Mouse (Mus musculus) mature B cell (primary cell): Measurements from ENCODE around the gene Tubb2b.

Source experiments
- in situ Hi-C: fragments of 300-500 bp; cut with MboI; formaldehyde crosslinking; loops from 2 replicates; pipeline ENCODE4 v1.14.3; 2019

Tubb2b gene

DNA sequence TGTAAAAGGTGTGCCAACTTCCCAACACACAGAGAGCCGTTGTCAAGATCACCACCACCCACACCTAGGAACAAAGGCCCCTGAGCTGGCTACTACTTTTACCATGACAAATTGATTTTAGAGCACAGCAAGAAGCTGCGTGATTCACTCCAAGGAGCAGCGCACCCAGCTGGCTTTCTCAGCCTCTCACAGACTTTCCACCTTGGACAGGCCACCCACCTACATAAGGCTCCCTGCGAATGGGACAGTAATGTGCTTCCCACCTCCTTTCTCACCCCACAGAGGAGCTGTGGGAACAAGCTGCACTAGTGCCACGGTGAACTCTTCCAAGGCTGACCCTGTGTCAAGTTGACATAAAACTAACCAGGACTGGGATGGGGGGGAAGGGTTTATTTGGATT is 13.1 kb upstream of the Tubb2b start:
- in situ Hi-C loops, result no loop called here

DNA sequence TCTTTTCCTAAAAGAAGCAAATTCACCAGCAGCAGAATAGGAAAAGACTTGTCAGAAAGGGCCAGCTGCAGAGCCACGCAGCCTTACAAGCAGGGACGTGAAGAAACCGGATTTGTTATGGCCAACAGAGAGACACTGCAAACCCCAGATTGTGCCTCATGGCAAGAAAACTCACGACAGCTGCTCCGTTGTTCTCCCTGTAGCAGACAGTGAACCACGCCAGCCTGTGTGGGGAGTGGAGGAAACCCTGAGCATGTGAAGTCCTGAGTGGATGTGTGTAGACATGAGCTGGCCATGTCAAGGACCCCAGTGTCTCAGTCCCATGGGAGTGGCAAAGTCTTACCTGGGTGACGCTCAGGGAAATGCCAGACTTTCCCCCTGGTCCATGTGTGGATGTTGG is 6.3 kb upstream of the Tubb2b start:
- in situ Hi-C loops, result no loop called here

DNA sequence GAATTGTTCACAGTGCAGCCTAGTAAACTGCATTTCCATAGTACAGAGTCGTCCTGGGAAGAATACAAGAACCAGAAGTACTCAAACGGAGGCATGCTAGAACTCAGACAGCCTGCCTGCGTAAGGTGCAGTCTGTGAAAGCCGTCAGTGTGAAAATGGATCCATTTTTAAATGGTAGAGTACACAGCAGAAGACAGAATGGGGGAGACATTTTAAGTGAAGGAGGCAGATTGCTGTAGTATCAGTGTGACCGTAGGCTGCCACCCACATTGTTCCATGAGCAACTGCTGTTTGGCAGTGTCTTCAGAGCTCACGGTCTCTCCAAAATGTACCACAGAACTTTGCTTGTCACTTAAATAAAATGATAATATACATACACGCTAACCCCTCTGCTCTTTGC is 4.0 kb upstream of the Tubb2b start:
- in situ Hi-C loops, result no loop called here

DNA sequence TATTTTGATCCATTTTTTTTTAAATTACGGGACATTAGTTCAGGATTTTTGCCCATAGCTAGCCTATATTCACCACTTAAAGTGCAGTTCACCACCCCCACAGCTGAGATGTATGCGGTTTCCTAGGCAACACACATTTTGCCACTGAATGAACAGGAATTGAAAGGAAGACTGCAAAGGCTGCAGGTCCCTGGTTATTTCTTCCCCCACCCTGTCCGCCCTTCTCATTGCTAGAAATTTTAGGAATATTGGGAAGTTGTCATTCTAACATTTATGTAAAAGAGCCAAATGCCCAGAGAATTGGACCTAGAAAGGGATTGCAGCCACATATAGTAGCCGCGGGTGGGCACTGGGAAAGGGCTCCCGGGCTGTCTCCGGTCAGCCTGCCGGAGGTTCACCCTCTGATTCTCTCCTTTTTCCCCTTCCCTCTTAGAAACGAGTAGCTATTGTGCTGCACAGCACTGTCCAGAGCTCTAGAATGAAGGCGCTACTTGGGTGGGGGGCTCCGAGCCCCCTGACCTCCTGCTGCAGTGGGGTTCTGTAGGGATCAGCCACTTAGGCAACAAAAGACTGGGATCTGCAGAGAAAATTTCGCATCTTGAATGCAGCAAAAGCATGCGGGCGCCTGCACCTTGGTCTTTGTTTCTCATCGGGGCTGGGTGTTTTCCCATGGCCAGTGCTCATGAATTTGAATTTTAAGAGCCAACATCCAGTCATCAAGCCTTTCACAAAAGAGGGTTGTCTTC is 3.2 kb upstream of the Tubb2b start:
- in situ Hi-C loops, result no loop called here

DNA sequence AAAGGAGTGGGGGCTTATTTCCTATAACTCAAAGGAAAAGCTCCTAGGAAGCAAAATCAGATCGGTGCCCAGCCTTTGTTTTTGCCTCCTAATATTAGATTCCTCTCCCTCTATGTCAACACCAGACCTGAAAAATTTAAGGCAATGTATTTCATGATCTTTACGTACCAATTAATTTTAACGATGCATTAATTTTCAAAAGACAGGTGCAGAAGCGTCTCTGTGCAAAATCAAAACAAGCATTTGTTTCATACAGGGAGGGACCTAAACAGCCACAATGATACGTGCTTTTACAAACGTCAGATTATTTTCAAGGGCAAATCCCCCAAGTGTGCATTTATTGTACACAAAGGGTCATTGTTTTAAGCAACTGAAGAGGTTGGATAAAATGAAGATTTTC is 2.6 kb upstream of the Tubb2b start:
- in situ Hi-C loops, result no loop called here

DNA sequence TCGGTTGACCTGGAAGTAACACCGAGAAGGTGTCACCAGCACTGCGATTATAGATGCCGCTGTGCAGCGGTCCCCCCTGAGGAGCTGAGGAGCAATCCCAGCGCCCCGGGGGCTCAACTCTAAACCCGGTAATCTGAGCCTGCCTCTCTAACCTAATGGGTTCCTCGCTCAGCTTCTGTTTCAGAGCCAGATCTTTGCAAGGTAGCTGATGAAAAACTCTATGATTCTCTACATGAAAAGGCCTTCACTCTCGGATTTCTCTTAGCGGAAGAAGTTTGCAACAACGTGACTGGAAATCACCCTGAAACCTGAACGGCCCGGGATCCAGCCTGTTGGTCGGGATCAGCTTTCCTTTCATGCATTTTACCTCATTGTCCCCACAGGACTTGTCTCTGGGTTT is 2.0 kb upstream of the Tubb2b start:
- in situ Hi-C loops, result no loop called here

DNA sequence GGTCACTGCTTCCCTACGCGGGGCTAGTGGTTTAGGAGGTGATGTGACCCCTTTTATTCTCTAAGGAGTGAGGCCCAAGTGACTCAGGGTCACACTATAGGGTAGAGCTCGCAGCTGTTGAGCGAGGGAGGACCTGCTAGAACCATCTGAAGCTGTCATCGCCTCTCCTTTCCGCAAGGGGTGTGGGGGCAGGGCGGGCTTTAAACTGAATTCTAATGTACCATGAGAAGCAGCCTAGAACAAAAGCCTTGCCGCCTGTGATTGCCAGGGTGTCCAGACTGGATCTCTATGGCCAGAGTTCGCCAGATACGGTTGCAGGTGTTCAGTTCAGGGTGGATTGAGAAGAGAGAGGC is 1.4 kb upstream of the Tubb2b start:
- in situ Hi-C loops, result no loop called here

DNA sequence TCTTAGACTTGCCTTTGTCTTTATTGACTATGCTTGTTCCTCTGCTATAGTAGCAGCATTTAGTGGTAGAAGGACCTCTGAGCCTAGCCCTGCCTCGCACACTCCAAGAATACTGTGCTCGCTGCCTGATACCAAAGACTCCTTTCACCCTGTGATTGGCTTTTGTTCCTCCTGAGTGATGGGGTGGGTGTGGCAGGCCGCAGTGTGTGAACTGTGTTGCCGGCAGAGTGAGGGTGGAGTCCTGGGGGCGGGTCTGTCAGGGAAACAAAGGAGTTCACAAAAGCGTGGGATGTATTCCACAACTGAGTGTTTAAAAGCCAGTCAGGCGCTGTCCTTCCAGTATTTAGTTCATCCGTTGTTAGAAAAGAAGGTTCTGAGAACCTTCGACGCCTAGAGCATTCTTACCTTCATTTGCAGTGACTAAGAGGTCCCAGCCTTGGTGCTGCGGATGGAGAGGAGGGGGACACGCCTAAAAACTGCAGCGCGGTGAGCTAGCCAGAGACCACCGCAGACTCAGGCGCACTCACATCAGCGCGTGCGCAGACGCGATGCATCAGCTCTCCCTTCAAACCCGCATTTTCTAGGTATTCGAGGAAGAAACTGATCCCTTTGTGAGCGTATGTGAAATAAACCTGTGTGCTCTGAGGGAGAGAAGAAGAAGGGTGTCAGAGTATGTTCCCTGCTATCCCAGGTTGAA is 893 bp upstream of the Tubb2b start:
- in situ Hi-C loops, result no loop called here

DNA sequence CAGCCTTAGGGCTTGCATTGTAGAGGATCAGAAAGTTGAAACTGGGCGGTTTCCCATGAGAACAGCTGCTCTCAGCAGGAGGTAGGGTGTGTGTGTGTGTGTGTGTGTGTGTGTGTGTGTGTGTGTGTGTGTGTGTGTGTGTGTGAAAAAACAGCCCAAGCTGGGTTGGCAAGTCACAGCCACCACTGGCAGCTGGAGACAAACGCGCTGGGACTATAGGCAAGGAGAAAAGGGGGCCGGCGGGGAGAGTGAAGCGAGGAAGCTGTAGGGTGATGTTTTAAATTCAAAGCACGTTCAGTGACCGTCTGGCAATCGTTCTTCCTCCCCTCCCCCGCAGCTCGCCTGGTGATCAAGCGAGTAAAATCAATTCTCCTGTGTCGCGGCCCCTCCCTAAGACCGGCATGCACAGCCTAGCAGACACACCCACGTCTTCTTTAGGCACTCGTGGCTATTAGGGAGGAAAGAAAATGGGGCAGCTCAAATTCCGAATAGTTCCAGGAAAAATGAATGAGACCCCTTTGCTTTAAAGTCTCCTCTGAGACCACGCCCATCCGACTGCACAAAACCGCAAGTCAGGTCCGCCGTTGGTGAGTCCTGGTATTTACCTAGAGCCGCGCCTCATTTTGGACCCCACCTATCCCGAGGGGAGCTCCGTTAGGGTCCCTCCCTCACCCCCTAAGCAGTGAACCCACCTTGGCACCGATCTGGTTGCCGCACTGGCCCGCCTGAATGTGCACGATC is 611 bp downstream of the Tubb2b start:
- in situ Hi-C loops, result no loop called here

DNA sequence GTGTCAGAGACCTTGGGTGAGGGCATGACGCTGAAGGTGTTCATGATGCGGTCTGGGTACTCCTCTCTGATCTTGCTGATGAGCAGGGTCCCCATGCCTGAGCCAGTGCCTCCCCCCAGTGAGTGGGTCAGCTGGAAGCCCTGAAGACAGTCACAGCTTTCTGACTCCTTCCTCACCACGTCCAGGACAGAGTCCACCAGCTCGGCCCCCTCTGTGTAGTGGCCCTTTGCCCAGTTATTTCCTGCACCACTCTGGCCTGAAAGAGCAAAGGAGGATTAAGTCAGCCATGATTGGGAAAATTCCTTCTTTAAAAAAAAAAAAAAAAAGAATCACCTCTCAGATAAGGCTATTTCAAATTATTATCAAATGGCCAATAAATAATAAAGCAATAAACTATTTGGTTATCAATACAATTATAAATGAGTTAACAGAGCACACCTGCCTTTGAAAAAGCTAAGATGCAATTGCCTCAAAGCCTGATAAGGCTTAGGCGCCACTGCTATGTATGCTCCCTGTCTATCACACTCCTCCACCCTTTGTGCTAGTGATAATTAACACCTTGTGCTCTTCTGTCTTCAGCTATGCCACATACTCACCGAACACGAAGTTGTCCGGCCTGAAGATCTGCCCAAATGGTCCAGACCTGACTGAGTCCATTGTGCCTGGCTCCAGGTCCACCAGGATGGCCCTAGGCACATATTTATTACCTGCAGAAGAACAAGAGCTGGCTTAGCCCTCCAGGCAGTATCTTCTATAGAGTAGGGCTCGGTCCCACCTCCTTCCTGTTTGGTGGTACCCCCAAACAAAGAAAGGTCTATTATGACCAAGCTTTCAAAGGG is 1.8 kb downstream of the Tubb2b start:
- in situ Hi-C loops, result no loop called here

DNA sequence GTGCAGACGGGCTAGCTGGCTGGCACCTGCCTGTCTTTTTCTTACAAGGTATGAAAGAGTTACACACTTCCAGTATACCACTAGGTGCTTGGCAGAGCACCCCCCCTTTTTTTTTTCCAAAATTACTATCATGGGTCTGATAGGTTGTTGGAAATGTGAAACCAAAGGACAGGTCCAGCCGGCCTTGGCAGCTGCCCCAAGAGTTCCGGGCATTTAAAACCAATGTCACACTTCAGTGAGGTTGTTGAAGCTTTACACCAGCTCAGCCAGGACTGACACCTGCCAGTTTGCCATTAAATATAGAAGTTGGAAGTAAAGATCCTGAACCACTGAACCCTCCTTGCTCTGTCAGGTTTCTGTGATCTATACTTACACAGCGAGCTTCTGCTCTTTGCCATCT is 4.6 kb downstream of the Tubb2b start:
- in situ Hi-C loops, result no loop called here

DNA sequence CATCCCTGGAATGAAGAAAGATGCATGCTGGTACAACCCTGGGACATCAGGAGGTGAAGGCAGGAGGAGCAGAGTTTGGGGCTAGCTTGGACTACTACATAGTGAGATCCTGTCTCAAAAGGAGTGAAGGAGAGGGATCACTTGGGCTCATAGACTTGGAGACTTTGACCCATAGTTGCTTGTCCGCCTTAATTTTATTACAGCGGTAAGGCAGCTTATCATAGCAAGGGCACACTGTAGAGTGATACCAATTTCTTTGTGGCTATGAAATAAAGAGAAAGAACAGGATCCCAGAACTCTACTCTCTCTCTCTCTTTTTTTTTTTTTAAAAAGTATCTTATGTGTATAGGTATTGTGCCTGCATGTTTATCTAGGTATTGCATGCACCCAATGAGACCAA is 9.7 kb downstream of the Tubb2b start:
- in situ Hi-C loops, result no loop called here

DNA sequence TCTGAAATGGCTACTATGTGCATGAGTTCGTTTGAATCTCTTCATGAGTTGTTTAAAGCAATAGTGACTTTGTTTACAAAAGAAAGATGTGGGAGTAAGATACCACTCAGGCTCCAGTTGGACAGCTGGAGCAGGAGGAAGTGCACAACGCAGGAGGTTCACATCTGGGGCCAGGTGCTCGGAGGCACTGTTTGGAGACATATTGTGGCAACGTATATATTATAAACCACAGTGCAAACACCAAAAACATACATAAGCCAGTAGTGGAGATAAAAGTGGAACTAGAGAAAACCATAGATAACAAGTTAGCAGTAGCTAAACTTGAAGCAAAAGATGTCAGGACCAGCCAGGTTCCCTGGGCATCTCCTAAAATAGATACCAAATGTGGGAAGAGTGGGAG is 10.9 kb downstream of the Tubb2b start:
- in situ Hi-C loops, result no loop called here

DNA sequence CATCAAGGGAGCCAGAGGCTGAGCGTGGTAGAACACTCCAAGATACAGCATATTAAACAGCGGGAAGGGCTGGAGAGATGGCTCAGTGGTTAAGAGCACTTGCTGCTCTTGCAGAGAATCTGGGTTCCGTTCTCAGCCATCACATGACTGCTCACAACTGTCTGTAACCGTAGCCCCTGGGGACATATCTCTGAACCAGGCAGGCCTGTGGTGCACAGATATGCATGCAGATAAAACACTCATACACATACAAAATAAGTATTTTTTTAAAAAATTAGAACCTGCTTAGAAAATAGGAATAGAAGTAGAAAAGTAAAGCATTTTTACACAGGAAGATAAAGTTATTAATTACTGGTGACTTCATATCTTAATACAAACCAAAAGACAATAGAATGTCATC is 11.4 kb downstream of the Tubb2b start:
- in situ Hi-C loops, result no loop called here

DNA sequence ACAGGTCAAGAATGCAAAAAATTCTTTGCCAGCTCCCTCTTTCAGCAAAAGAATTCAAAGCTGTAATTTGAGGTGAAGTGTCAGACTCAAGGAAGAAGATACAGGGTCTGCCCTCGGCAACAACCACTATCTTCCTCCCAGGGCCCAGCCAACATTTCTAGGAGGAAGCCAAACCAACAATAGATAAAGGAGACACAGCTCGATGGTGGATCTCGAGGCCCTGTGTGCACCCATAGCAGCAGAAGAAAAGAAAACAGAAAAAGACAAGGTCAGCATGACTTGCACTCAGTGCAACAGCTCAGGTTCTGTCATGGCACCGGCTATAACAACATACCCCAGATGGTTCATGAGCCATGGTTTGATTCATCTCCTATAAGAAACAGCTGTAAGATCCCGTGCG is 13.8 kb downstream of the Tubb2b start:
- in situ Hi-C loops, result no loop called here

DNA sequence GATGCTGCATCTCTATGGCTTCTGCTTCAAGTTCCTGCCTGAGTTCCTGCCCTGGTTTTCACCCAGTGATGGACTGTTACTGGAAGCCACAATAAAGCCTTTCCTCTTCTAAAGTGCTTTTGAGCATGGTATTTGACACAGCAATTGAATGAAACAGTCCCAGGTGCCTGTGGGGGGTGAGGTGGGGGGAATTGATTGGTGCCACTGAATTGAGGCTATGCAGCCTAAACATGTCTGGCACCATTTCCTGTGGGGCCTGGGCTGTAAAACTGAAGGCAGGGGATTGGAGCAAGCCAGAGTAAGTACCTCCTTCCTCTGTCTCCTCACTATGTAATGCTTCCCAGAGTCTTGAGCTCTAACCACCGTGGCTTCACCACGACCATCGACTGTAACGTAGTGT is 15.6 kb downstream of the Tubb2b start:
- in situ Hi-C loops, result no loop called here

DNA sequence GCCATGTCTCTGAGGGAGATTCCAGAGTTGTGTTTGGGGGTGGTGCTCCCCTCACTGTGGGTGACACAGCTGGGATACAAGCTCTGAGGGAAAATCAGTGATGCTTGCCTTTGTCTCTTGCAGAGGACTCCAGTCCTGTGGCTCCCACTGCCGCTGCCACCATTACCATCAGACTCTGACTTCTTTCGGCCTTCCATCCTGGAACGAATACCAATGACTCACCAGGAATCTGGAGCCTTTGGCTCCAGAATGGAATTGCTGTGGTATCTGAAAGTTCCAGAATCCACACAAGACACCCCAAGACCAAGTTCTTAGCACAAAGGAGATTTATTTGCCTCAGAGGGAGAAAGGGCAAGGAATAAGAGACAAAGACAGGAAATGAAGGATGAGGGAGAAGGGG is 17.2 kb downstream of the Tubb2b start:
- in situ Hi-C loops, result no loop called here

DNA sequence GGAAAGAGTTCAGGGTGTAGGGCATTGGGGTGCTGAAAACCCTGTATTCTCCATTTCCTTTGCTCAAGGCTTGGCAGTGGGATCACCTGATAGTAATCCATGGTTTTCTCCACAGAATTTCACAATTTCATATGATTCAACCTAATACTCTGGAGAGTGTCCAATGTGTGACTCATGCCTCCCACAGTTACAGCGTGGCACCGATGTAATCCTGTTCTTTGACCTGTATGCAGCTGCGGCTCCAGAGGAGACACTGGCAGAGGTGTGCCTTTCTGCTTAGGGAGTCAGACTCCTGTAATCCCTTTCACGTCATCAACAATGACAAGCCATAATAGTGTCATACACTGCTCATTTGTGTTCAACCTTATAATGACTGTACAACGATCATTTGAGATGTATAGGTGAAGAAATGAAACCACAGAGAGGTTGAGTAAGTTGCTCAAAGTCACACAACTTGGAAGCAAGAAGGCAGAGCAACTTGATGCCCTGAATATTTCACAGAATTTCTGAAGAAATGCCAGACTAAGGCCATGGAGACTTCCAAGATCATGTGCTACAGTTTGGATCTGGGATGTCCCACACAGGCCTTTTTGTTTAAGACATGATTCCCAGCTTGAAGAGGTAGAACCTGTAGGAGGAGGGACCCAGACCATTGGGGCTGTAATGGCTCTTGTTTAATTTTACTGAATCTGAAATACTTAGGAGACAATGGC is 17.7 kb downstream of the Tubb2b start:
- in situ Hi-C loops, result no loop called here

DNA sequence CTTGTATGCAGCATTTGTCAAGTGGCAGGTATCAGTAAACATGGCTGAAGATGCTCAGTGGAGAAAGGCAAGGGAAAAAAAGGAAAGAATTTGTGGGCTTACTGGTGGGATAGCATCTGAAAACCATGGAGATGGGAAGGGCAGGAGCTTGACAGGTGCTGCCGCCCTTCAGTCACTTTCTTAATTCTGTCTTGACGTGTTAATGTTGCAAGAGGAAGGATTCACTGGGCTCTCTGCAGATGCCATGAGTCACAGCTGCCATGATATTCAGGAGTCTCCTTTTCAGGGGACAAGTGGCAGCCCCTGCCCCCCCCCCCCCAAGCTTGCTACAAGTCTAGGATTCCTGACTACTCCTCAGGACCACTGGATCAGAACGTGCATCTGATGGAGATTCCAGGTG is 18.4 kb downstream of the Tubb2b start:
- in situ Hi-C loops, result no loop called here

DNA sequence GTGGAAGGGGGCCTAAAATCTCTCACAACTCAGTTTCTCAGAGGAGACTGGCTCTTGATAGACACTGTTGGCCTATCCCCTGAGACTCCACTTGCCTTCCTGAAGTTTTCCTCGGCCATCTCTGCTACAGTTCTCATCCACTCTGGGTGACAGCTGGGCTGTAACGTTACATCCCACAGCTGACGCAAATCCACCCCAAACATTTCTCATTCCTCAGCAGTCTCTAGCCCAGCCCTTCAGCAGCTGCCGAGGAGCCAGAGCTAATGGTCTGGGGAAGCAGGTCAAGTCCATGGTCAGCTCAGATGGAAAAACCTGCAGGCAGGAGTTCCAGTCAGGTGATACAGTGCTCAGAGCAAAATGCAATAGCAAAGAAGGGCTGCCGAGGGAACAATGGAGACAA is 19.2 kb downstream of the Tubb2b start:
- in situ Hi-C loops, result no loop called here

DNA sequence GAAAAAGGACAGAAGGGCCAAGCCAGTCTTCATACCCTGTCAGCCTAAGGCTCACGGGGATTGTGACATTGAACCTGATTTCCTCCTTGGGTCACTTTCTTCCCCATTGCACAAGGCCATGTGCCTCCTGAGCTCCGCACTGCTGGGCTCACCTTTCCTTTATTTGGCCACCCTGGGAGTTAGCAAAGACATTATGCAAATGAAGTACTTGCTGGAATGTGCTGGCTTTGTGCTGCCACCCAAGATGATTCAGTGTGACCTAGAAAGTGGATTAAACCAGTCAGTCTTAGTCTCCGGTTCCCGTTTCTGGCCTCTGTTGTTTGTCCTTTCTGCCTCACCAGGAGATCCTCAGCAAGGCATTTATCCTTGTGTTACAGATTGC is 20.6 kb downstream of the Tubb2b start:
- in situ Hi-C loops, result no loop called here
